Comparison of ENCODE assay signal across 21 mouse cellular contexts in genomic region chr2:73985238-73985910, GRCm38 (mm10).
A peak's percentile ranks its signal among the peaks of the same experiment; 100 is the strongest.
DNase-seq lines count a peak whose midpoint lies in the region; TF ChIP-seq lines count a peak whose summit lies in the region.
"Had no signal": no experiment of that assay in that cellular context is flagged by ENCODE, and none has a peak within 500 bp of the region (broad histone marks: within the 10 kb centered on the region; RNA-seq: fewer than 3 reads in every experiment).

No protein-coding gene starts in this region.

- dilution Hi-C loops in CH12.LX (cut with MboI; ENCODE audit: extremely low pct_ligation_motif_present, extremely low pct_unique_long_range_greater_than_20kb, low sequenced_read_pairs): no loop called here

- in situ Hi-C loops in CH12.LX (cut with MboI; ENCODE audit: low pct_ligation_motif_present, low pct_unique_long_range_greater_than_20kb, low sequenced_read_pairs): loop anchor here (25.0 kb wide), 1 partner anchor 398 kb away; the partner anchor contains the start of gene Chrna1

- H3K36me3 ChIP-seq in CH12.LX (replicated peaks in 1 of 2; ENCODE audit: control insufficient read depth in 1 of 2, insufficient read depth in 1 of 2, low read length in 1 of 2): no peaks in the 10 kb centered on the region
- H3K36me3 ChIP-seq: forebrain, embryonic 15.5 days; heart, embryonic 12.5 days; kidney, embryonic 15.5 days; liver, embryonic 12.5 days; midbrain, embryonic 13.5 days had no signal

- no peaks in the 10 kb centered on the region for H3K4me1 ChIP-seq in CH12.LX (ENCODE audit: control insufficient read depth in 1 of 2, insufficient read depth in 2 of 2)
- H3K4me1 ChIP-seq in cerebellum, adult 2 months (ENCODE audit: control insufficient read depth, insufficient read depth, low read length): peaks cover 13% of the 10 kb centered on the region
- H3K4me1 ChIP-seq: heart, embryonic 12.5 days; liver, embryonic 12.5 days; midbrain, embryonic 13.5 days had no signal

- no peak for TF ChIP-seq POLR2A in CH12.LX (IDR thresholded peaks at IDR 0.05; ENCODE audit: low read depth, low read length)
- TF ChIP-seq POLR2A in cerebellum, adult 2 months (IDR thresholded peaks at IDR 0.05; ENCODE audit: borderline replicate concordance, insufficient read depth, low read length): no peak

- no peaks in the 10 kb centered on the region for H3K79me2 ChIP-seq in CH12.LX (replicated peaks; ENCODE audit: control insufficient read depth, extremely low read depth, insufficient read depth, poor library complexity, severe bottlenecking)

- TF ChIP-seq CTCF in CH12.LX (conservative IDR thresholded peaks at IDR 0.05 in 1 of 2, IDR thresholded peaks at IDR 0.05 in 1 of 2; ENCODE audit: low read depth in 2 of 2, low read length in 2 of 2): no peak
- no peak for TF ChIP-seq CTCF in cerebellum, adult 2 months (IDR thresholded peaks at IDR 0.05; ENCODE audit: borderline replicate concordance, insufficient read depth, low read depth, low read length)

- no peaks in the 10 kb centered on the region for H3K9me3 ChIP-seq in CH12.LX (replicated peaks; ENCODE audit: low read length)
- H3K9me3 ChIP-seq: forebrain, embryonic 15.5 days; heart, embryonic 12.5 days; kidney, embryonic 15.5 days; liver, embryonic 12.5 days; midbrain, embryonic 13.5 days had no signal

- TF ChIP-seq EP300 in CH12.LX (IDR thresholded peaks at IDR 0.05; ENCODE audit: low read length): no peak

- H3K27ac ChIP-seq in CH12.LX (ENCODE audit: insufficient read depth, low read depth): no peak overlapping the region
- peak overlapping the region; percentile 44 for H3K27ac ChIP-seq in cerebellum, adult 2 months (ENCODE audit: insufficient read depth, low read length)
- H3K27ac ChIP-seq: forebrain, embryonic 15.5 days; heart, adult 2 months; hindbrain, embryonic 14.5 days; kidney, embryonic 15.5 days; left cerebral cortex, adult 2 months; liver, embryonic 12.5 days; midbrain, embryonic 13.5 days had no signal

- DNase-seq in cerebellum, adult 11 months: peak; percentile 49
- no peak for DNase-seq in cerebellum, postnatal 4 days (ENCODE audit: low spot score in 2 of 2)
- no peak for DNase-seq in CH12.LX (ENCODE audit: extremely low read depth)
- DNase-seq in cerebellum, adult 2 months: peak; percentile 62 to 80
- DNase-seq in cerebellum, postnatal 25 days: peak; percentile 61 to 72
- no peak for DNase-seq in adrenal gland, postnatal 10 days
- DNase-seq in lung, postnatal 25 days (ENCODE audit: low spot score): no peak
- DNase-seq: adrenal gland, postnatal 25 days; heart, adult 2 months; heart, postnatal 4 days; kidney, adult 18-20 months; kidney, postnatal 25 days; liver, postnatal 0 days; lung, postnatal 4 days had no signal

- no peaks in the 10 kb centered on the region for H3K27me3 ChIP-seq in CH12.LX (replicated peaks)
- no peaks in the 10 kb centered on the region for H3K27me3 ChIP-seq in cerebellum, adult 2 months (ENCODE audit: control insufficient read depth, insufficient read depth, low read length)
- H3K27me3 ChIP-seq: kidney, embryonic 15.5 days; liver, embryonic 12.5 days had no signal

- no peak overlapping the region for H3K4me3 ChIP-seq in CH12.LX (replicated peaks in 1 of 3; ENCODE audit: low read depth in 2 of 3, low read length in 2 of 3, poor library complexity in 1 of 3)
- H3K4me3 ChIP-seq in cerebellum, adult 2 months (replicated peaks; ENCODE audit: insufficient read depth, low read depth, low read length): peak overlapping the region; percentile 50
- H3K4me3 ChIP-seq: forebrain, embryonic 15.5 days; heart, adult 2 months; heart, embryonic 12.5 days; kidney, embryonic 15.5 days; left cerebral cortex, adult 2 months; liver, embryonic 12.5 days; midbrain, embryonic 13.5 days had no signal

- H3K4me2 ChIP-seq in CH12.LX (ENCODE audit: insufficient read depth, low read depth, poor library complexity, severe bottlenecking): peak overlapping the region; percentile 42; the same call in 1 of the 2 replicates
- H3K4me2 ChIP-seq: forebrain, embryonic 15.5 days; heart, embryonic 12.5 days; hindbrain, embryonic 14.5 days; kidney, embryonic 15.5 days; liver, embryonic 12.5 days; midbrain, embryonic 13.5 days had no signal

- 16% methylated on average over 14 of the region's 14 CpGs for WGBS in cerebellum, adult 2 months

- TF ChIP-seq RAD21 in CH12.LX (IDR thresholded peaks at IDR 0.05; ENCODE audit: low read depth, low read length): no peak

- H3K9ac ChIP-seq in CH12.LX (ENCODE audit: insufficient read depth, low read depth): no peak overlapping the region
- H3K9ac ChIP-seq: forebrain, embryonic 15.5 days; heart, embryonic 12.5 days; hindbrain, embryonic 14.5 days; kidney, embryonic 15.5 days; liver, embryonic 12.5 days; liver, postnatal 0 days; midbrain, embryonic 13.5 days had no signal

TF ChIP-seq in CH12.LX, 34 proteins besides CTCF, POLR2A, EP300 and RAD21:
- no peak for TF ChIP-seq NELFE (IDR thresholded peaks at IDR 0.05; ENCODE audit: low read depth, low read length)
- no peak for TF ChIP-seq GABPA (IDR thresholded peaks at IDR 0.05; ENCODE audit: insufficient replicate concordance, low read depth, low read length)
- no peak for TF ChIP-seq MAFK (IDR thresholded peaks at IDR 0.05; ENCODE audit: insufficient replicate concordance, low read length)
- no peak for TF ChIP-seq ZKSCAN1 (IDR thresholded peaks at IDR 0.05; ENCODE audit: borderline replicate concordance, low read depth, low read length)
- no peak for TF ChIP-seq HCFC1 (IDR thresholded peaks at IDR 0.05; ENCODE audit: low read depth, low read length)
- TF ChIP-seq MEF2A (IDR thresholded peaks at IDR 0.05; ENCODE audit: borderline replicate concordance, low read depth, low read length): no peak
- no peak for TF ChIP-seq SIN3A (IDR thresholded peaks at IDR 0.05; ENCODE audit: low read length)
- TF ChIP-seq ZMIZ1 (IDR thresholded peaks at IDR 0.05; ENCODE audit: low read depth, low read length): no peak
- no peak for TF ChIP-seq E2F4 (IDR thresholded peaks at IDR 0.05; ENCODE audit: insufficient replicate concordance, low read depth, low read length)
- TF ChIP-seq JUND (conservative IDR thresholded peaks at IDR 0.05; ENCODE audit: low read depth, low read length): no peak
- no peak for TF ChIP-seq ETS1 (conservative IDR thresholded peaks at IDR 0.05; ENCODE audit: low read depth, low read length)
- TF ChIP-seq ZC3H11A (IDR thresholded peaks at IDR 0.05; ENCODE audit: low read depth, low read length): no peak
- TF ChIP-seq MYC (IDR thresholded peaks at IDR 0.05; ENCODE audit: low read depth, low read length): no peak
- no peak for TF ChIP-seq USF2 (conservative IDR thresholded peaks at IDR 0.05; ENCODE audit: low read depth, low read length)

Comparison
In these comparisons a context has a peak if more than half of its experiments do, and no peak if none do; other contexts are left out.
1. DNase-seq: peak in cerebellum, adult 11 months (single experiment), cerebellum, adult 2 months (2 of 2) and cerebellum, postnatal 25 days (2 of 2); none in cerebellum, postnatal 4 days (0 of 2), CH12.LX (single experiment), adrenal gland, postnatal 10 days (single experiment) and lung, postnatal 25 days (single experiment).